Mouse (Mus musculus) brain, embryonic 18.5 days (tissue): ENCODE measurements at regions not wholly inside any gene's neighbourhood (a gene's known extent, or its start where the extent isn't known, plus 50 kb on each side); places are given as distances from the start of the nearest gene placed in this dataset.
A peak's percentile ranks its signal among the peaks of the same experiment; 100 is the strongest.

Source experiments
- DNase-seq: peaks from one replicate; pipeline ENCODE4 v3.0.0-alpha.2; 2012; ENCODE audit warnings: low read depth, low spot score

DNA sequence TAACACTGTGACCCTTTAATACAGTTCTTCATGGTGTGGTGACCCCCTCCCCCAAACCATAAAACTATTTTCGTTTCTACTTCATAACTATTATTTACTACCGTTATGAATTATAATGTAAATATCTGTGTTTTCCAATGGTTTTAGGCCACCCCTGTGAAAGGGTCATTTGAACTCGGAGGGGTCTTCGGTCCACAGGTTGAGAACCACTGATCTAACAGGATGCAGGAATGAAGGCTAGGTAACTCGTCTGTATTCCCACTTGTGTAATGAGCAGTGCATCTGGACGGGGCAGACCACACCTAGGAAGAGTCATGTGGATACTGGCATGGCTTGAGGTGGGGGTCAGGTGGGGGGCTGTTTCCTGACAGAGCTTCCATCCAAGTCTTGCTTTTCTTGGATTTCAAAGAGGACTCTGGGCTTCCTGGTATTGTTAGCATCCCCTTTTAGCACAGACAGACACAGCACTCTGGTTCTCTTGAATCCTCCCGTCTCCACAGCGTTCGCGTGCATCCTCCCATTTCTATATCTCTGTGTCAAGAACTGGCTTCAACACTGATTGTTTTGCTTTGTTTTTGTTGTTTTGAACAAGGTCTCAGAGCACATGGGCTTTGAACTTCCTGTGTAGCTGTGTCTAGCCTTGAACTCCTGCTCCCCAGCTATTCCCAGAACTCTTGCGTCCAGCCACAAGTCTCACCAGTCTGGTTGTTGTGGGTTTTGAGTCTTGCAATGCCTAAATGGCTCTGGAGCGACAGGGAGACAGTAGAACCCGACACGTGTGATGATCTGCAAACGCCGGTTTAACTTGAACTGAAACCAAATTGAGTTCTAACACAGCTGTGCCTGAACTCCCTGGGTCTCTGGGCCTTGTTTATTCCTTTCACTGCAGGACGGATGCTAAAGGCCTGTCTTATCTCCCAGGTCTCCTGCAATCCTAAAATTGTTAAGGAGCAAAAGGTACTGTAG lies 75.4 kb upstream of the Ralgps2 start:
- DNase-seq: no peak

DNA sequence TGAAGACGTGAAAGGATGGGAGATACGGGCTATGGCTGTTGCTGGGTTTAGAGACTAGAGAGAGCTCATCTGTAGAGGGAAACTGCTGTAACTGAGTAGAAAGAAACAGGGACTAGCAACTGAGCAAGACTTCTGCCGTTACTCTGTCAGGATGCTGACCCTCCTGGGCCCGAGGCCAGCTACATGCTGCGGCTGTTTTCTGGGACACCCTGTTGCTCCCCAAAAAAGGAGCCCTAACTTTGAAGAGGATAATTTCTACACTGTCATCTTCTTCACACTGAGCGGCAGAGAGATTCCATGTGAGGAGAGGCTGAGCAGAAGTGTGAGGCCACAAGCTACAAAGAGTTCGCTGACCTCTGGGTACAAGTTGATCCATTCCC lies 74.2 kb upstream of the Ralgps2 start:
- DNase-seq: no peak

DNA sequence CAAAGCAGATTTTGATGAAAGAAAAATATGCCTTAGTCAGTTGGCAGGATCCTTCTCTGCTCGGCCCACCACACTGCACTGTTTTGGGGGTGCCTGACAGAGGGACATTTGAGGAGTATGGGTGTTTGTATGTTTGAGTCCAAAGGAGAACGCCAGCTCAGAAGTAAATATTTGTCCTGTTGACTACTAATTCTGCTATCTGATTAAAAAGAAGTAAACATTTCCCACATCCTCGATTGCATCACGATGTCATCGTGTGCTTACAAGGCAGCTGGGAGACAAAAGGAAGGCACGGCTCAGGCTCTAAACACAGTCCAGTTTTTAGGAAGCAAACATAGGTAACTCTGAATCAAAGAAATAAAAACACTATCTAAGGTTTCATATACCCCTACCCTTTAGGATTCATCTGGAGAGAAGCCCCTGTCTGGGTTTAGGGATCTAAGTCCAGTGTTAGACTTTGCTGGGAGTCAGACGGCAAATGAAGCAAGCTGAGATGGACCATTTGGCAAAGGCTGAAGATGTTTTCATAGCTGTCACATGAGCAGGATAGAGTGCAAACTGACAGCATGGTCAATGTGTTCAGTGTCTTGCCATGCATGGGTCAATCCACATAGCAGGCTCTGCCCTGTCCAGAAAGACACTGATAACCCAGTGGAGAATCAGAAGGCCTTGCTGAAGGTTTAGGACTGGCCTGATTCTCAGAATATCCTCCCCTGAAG lies 73.7 kb upstream of the Ralgps2 start:
- no peak for DNase-seq

DNA sequence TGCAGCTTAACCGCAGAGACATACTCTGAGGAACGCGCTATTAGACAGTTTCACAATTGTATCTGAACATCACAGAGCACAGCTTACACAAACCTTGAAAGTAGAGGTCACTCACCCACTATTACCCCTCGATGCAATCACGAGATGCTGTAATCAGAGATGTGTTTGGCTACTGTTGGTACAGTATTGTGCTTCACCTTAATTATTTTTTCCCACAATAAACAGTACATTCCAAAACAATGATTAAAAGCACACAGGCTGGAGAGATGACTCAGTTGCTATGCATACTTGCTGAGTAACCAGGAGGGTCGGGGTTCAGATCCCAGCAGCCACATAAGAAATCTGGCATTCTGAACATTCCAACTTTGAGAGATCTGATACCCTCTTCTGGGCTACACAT lies 71.8 kb upstream of the Ralgps2 start:
- DNase-seq: no peak

DNA sequence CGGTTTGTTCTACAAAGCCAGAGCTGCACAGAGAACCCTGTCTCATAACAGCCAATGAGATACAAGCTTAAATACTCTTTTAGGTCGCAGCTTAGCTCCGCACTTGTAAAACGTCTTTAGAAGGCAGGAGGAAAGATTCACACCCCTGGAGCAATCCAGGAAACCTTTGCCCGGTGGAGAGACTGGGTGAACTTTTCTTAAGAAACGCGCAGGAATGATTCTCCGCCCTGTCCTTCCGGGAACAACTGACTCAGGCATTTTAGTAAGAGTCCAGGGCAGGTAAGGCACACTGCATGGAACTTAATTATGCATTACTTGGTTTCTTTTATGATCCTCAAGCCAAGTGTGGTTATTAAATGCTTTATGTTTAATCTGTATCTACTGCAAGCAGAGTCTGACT lies 70.0 kb upstream of the Ralgps2 start:
- DNase-seq: no peak

DNA sequence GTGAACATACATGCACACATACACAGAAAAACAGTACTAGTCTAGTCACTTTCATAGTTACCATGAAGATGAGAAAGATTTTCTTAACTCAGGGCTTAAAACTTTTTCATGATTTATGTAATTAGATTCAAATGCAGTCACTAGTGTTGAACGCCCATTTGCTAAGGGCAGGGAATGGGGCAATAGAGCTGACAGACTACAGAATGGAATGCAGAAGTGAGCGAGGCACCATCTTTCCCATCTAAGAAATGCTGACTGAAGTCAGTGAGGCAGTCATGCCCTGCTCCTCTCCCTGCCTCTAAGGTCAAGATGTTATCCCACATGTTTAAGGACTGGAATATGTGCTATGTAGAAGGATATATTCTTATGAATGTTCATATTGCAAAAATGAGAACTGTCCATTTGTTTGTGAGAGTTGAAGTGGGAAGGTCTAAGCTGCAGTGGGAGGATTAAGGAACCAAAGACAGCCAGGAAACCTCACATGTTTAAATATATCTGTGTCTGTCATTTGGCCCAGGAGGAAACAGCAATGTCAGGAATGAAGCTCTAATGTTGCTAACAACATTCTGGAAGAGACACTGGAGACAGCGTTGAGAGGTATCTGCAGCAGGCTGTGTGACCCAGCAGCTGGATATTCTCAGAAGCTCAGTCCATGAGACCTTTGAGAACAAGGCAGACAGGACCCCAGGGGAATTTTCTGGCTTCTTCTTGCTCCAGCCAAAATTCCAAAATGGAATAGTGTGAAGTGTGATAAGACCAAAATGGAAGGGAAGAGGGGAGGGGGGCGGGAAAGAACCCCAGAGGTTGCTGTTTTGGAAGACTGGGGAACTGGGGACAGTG lies 68.7 kb upstream of the Ralgps2 start:
- no peak for DNase-seq

DNA sequence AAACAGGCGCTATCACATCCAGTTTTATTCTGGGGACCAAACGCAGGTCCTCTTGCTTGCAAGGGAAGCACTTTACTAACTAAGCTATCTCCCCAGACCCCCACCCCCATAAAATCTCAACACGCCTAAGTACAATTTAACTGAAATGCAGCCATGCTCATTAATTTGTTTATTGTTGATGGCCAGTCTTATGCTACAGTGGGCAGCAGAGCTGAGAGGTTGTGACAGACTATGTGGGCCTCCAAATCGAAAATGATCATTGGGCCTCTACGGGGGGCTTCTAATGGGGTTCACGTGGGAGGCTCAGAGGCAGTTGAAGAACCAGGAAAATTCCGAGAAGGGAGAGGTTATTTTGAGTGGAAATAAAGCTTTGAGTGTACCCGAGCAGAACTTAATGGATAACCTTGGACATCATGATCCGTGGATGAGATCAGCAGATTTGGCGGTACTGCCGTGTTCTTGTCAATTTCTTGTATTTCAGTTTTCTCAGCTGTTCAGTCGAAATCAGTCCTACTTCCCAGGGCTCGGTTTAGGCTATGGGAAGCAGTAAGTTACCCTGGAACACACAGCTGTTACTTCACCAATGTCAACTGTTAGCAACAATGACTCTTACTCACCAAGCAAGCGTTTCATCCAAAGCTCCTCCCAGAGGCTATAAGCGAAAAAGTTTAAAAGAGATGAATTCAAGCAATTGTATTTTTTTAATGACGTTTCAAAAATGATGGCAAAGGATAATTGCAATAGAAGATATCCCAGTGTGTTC lies 65.1 kb upstream of the Ralgps2 start:
- DNase-seq: no peak

DNA sequence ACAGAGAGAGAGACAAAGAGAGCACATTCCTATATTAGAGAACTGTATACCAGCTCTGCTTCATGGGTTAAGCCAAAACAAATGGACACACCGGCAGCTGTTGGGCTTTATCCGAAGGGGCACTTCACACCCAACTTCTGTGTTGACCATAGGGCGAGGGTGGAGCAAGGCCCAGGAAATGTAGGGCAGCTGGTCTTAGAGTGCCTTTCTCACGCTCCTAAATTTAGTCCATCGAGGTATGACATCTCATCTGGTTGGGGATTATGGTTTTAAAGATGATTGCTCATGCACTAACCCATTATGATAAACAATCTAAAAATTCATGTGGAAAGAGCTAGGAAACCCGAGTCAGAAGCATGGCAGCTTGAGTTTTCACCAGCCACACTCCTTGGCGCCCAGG lies 63.6 kb upstream of the Ralgps2 start:
- DNase-seq: no peak

DNA sequence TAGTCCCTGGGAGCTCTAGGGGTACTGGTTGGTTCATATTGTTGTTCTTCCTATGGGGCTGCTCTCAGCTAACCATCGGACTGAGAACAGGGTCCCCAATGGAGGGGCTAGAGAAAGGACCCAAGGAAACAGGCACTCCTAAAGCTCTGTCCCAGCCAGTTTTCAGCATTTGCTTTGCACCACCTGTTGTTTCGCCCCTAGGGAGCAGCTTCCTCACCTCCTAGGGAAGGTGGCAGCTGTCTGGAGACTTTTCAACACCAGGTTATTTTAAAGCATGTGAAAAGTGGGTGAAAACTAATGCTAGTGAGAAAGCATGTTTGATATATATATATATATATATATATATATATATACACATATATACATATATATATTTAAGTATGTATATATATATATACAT lies 62.8 kb upstream of the Ralgps2 start:
- DNase-seq: no peak

DNA sequence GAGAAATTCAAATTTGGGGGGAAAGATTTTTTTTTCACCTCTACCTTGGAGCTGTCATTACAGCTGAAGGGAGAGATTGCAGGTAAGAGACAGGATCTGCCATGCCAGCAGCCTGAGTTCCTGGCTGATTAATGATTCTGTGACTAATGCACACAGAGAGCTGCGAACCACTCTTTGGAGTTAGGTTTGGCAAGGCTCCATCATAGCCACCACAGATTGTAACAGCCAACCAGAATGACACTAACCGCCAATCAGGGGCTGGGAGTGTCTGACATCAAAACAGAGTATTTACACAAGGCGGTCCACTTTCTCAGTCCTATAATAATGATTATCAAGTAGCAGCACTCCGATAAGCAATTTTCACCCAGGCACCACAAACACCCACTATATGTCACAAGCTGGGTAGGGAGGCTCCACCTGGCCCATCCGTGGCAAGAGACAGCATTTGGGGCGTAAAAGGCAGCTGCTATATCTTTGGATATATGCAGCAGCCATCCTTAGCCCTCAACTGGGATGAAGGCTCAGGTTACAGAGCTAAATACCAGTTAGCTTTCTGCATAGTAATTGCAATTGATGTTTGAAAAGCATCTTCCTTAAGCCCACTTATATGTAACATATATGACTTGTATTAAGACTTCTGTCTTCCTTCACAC lies 61.7 kb upstream of the Ralgps2 start:
- DNase-seq: no peak

DNA sequence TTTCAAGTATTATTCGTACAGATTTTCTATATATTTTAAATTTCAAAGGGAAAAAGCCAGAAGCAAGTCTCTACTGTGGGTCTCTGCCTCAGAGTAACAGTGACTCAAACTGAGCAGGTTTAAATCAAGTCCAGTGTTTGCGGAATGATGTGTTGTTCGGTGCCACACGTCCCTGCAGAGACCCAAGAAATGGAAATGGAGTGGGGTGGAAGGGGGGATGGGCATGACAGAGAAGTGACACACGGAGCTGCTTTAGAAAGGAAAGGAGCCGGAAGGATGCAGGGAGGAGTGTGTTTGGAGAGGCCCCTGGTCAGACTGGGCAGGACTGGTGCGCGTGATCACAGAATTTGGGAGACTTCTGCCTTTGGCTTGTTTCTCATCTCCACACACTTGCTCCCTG lies 60.5 kb upstream of the Ralgps2 start:
- DNase-seq: no peak

DNA sequence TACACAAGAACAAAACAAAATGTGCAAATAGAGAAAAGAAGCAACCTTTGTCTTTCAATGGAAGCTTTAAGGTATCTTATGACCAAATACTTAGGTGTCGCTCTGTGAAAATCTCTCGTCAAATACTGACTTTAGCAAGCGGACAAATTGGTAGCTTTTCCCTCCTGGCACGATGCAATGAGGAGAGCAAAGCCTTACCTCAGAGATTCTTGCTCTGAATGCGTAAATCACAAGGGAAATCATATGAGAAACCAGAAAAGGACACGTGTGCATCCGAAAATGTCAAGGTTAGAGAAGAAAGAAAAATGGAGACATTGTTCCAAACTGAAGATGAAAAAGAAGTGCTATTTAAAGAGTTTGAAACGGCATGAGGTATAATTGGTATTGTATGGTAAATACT lies 59.8 kb upstream of the Ralgps2 start:
- DNase-seq: no peak

DNA sequence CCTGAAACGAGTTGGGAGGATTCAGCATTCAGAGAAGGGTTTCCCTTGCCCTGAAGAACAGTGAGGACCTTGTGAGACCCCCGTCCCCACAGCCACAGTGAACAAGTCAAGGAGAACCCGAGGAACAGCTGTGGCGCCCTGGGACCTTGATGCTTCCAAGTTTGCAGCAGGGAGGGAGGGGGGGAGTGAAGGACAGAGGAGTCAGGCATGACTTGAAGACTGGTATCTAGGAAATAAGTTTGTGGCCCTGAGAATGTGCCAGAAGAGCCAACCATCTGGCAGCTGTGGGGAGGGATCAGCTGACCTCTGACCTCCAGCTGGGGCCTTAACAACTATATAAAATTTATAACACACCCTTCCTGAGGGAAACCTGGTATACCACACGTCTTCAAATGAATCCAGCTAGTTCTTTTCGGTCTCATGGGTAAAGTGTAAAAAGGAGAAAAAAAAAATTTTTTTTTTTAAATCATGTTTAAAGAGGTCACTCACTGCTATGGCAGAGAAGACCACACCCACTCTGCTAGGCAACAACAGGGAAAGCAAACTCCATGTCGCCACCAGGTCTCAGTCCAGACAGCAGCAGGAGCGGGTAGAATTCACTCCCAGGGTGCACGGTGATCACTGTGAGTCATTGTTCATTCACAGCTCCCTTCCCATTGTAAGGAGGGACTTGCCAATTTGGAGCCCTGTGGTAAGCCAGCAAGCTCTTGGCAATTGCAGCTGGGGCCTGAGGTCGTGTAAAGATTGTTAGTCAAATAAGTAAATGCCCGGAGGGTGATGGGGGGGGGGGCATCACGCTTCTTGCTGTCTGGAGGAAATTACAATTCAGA lies 58.3 kb upstream of the Ralgps2 start:
- peak; percentile 37 for DNase-seq

DNA sequence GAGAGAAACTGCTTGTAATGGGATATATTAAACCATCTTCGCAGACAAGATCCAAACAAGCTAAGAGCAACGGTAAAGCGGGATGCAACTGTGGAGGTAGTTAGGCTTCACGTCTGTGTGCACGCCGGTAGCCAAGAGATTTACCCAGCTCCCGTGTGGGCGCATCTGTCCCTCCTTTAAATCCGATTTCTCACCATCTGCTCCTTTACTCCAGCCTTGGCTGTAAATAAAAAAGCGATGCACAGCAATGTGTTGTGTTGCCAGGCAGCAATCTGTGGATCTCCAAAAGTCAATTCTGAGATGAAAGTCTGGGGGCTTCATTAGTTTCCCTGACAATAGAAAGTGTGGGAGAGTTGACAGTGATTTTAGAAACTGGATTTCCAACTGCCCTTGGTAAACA lies 57.6 kb upstream of the Ralgps2 start:
- DNase-seq: peak; percentile 43

DNA sequence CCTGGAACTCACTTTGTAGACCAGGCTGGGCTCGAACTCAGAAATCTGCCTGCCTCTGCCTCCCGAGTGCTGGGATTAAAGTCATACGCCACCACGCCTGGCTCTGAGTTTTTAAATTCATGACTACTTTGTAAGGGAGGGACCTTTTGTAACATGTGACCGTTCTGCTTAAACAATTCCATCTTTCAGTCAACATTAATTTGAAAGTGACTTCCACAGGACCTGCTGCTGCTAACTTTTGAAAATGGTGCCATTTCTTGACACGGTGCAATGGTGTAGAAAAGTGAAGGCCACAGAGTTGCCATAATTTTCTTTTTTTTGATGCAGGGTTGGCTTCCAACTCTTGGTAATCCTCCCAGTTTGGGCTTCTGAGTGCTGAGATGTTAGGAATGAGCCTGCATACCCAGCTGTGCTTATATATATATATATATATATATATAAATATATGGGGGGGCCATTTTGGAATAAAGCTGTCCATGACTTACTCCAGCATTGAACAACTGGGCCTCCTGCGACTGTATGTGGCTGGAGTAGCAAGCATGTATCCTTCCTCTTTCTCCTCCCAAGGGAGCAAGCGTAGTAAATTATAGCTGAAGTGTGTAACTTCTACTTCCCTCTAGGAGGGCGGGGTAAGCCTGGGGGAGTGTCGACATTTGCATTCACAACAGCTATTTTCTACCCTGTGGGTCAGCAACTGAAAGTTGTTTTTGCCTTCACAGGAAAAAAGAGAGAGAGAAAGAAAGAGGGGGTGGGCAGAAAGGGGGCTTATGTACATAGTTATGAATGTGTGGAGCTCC lies 56.9 kb upstream of the Ralgps2 start:
- DNase-seq: no peak

DNA sequence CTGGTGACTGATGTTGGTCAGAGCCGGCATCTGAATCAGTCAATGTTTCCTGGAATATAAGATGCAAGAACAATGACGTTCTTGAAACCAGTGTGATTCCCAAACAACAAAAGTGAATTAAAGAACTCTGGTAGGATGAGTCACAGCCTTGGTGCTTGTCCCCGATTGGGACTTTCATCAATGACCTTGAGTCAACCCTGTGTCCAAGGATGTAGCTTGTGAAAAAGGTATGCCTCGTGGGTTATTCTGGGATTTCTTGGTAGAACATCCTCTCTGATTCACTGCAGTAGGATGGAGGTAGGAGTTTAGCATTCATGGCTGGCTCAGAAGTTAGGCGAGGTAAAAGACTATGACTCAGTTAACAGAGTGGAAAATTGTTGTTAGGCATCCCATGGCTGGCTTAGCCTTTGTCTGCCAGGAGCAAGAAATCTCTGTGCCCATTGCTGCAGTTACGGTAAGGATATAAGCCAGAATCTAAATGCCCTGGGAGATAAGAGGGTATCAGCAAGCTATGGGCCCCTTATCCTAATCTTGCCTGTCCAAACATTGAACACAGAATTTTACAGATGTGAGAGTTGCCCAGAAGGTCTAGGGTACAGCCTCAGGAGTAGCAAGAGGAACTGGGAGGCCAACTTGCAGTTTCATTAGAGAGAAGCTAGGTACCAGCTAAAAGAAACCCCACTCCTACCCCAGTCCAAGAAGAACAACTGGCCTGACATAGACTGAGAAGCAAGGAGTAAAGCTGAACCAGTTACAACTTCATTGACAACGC lies 55.9 kb upstream of the Ralgps2 start:
- DNase-seq: no peak

DNA sequence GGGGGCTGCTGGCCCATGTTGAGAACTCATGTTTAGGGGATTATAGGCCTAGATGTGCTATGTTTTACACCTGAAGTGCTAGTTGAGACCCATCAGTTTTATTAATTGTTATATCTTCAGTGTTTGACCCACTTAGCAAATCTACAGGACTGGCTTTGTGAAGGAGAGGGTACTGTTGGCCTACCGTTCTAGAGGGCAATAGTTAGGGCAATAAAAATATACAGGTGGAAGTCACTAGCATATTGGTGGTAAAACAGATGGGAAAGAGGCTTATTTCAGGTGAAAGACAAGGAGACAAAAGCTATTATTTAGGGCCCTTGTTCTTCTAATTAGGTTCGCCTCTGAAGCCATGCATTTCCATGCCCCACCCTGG lies 55.2 kb upstream of the Ralgps2 start:
- no peak for DNase-seq

DNA sequence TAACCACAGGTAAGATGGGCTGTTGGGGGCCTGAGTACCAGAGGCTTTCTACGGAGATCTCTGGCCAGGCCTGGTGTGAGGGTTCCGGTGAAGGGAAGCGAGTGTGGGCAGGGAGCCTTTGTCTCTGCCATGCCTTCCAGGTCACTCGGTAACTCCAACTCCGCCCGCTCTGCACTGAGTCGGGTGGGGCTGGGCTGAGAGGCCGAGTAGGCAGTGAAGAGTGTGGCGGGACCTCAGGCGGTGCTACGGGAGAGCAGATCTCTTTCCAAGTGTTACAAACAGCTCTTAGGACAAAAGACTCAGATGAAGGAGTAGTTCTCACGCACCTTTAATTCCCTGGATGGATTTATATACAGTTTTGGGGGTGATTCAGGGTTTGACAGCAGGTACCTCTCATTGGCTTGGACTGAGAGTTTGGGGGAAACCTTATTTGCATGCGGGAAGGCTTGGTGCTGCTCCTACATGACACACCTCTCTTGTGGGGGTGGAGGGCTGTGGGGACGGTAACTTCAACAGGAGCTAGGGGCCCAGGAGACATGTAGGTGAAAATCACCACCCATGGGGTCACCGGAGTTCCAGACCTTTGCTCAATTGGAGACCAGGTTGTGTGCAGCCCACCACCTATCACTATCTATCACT lies 54.7 kb upstream of the Ralgps2 start:
- no peak for DNase-seq
